Mouse (Mus musculus) gastrocnemius, postnatal 14 days (tissue): ENCODE data around the gene Hrc. TPM values are rescaled to one million over a fixed set of nuclear protein-coding genes. Genes with fewer than 3 reads are reported as not detected.

Experiments
- DNase-seq: peaks from one replicate; pipeline ENCODE4 v3.0.0; 2021; ENCODE audit warnings: mixed read lengths
- intact Hi-C: fragments of 180-260 bp; cut with DNase I; formaldehyde crosslinking; loops from one replicate; pipeline ENCODE4 v1.15.1; 2025; ENCODE audit warnings: low total_unique reads
- long read RNA-seq, 2 experiments: library from polyadenylated mRNA; stranded (forward); transcript quantifications; one replicate each; pipeline ENCODE4 v2.0.0; 2021
- total RNA-seq, 2 experiments: library from RNA; stranded (reverse); gene quantifications; 2 replicates each; pipeline ENCODE4 v1.2.3; 2021

Hrc gene
- 100 to 1,000 TPM; 711 to 744 TPM for total RNA-seq
- long read RNA-seq, experiment 1, transcript Hrc-201 (6 exons, 2,411 nt) = major isoform, 43 of 754 reads
- long read RNA-seq, experiment 1, partial matches to known transcripts = 700 of 754 reads
- long read RNA-seq, experiment 1, other reads (novel, unspliced or antisense) = 11 of 754 reads
- long read RNA-seq, experiment 2, transcript Hrc-201 (6 exons, 2,411 nt) = major isoform, 55 of 922 reads
- long read RNA-seq, experiment 2, partial matches to known transcripts = 853 of 922 reads
- long read RNA-seq, experiment 2, other reads (novel, unspliced or antisense) = 14 of 922 reads

DNA sequence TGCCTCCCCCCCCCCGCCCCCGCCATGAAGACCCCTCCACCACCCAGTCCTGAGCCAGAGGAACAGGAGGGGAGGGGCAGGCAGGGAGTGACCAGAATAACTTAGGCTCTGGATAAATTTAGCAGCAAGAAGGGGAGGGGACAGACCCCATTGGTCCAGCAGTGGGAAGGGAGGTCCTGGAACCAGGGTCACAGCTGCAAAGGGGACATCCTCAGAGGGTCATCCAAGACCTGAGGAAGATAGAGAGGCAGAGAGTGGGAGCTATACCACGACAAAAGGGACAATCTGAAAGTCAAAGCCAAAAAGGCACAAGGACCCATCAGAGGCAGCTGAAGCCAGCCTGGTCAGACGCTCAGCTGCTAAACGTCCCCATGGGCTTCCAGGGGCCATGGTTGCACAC is at the start of gene Hrc:
Gene Hrc, plus strand, starts transcription at position 235 of the 400 bp plus-strand sequence.
- peak; percentile 51 for DNase-seq

DNA sequence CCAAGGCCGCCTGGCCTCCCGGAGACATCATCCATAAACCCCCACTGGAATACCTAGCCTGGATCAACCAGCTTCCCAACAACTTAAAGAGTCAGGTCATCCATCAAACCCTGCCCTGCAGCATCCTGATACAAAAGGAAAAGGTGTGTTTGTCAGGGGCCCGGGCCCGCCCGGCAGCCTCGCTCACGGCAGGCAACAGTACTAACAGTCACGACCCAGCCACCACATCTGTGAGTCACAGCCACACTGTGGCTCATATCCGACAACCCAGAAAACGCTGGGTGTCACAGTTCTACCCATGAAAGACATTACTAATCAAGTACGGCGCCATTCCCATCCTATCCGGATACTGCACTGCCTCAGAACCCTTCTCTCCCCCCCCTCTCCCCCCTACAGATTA is 48.6 kb upstream of the Hrc start:
- intact Hi-C loops = no loop called here
- DNase-seq = no peak

More for the DNA sequence above, at the start of gene Hrc:
- intact Hi-C loops = no loop called here

DNA sequence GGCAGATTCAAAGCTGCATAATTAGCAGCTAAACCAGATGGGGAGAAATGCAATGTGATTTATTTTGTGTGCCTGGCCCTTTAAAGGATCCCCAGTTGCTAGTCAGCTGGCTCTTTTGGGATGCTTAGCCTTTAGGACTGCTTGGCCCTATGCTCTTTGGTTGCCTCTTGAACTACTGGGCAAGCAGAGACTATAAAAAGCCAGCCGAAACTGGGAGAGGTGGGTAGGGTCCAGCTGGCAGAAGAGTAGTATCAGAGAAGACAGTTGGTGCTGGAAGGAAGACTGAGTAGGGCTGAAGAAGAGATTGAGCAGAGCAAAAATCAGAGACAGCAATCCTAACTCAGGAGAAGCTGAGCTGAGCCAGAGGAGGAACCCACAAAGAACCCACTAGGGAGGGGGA is 38.5 kb upstream of the Hrc start:
- DNase-seq = no peak

DNA sequence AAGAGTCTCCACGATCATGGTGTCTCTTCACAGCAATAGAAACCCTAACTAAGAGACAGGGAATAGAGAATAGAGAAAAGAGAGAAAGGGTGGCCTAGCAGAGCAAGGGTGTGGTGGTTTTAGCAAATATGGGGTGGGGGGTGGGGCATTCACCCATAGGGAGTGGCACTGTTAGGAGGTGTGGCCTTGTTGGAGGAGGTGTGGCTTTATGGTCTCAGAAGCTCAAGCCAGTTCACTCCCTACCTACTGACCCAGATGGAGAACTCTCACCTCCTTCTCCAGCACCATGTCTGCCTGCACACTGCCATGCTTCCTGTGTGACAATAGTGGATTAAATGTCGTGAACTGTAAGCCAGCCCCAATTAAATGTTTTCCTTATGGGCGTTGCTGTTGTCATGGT is 37.5 kb upstream of the Hrc start:
- intact Hi-C loops = no loop called here
- DNase-seq = no peak

More for the DNA sequence above, 38.5 kb upstream of the Hrc start:
- intact Hi-C loops = no loop called here

DNA sequence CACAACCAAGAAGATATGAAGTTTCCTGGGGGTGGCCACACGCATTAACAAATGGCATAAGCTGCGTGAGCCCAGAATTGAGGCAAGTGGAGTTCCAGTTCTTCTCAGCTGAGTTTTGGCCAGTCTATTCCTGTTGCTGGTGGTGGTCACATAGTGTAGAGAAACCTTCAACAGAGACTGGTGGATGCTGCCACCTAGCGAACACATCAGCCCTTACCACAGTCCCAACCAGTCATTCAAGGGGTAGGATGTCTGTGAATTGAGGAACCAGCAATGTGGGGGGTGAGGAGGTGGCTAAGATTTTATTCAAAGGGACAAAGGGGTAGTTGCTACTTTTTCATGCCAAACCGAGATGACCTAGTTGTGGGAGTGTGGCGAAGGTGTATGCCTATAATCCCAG is 35.3 kb upstream of the Hrc start:
- peak; percentile 59 for DNase-seq
- intact Hi-C loops = loop anchor here (5.0 kb wide), 1 partner anchor 43 kb away; no protein-coding TSS in a partner anchor

DNA sequence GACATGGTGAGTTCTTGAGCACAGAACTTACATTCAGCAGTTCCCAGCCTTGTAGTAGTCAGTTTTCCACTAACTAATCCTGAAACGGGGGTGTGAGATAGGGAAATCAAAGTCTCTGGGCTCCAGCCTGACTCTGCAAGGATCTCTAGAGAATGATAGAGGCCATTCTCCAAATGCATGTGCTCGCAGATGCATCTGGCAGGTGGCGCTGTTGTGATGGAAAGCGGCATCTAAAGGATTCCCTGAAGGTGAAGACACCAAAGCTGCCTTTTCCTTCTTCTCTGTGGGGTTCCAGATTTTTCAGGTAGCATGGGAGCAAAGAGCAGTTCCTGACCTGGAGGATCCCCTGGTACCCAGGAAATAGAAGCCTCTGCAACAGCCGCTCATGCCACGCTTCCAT is 34.8 kb upstream of the Hrc start:
- peak; percentile 69 for DNase-seq
- intact Hi-C loops = loop anchor here (5.0 kb wide), 1 partner anchor 42 kb away; no protein-coding TSS in a partner anchor

DNA sequence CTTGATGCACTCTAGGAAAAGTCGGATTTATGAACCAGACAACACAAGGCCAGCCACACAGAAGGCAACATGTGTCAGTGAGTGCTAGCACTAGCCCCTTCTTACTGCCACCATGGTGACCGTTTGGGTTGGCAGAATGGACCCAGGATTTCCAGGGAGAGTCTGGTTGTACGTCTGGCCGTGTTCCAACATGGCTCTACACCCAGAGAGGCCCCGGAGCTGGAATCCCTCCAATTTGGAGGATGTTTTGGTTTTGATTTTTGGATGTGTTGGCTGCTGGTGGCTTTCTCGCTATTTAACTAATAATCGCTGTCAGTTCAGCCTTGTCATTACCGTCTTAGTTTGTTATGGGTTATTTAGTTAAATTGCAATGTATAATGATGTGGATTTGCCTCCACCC is 32.5 kb upstream of the Hrc start:
- DNase-seq = no peak
- intact Hi-C loops = loop anchor here (5.0 kb wide), 1 partner anchor 40 kb away; no protein-coding TSS in a partner anchor

DNA sequence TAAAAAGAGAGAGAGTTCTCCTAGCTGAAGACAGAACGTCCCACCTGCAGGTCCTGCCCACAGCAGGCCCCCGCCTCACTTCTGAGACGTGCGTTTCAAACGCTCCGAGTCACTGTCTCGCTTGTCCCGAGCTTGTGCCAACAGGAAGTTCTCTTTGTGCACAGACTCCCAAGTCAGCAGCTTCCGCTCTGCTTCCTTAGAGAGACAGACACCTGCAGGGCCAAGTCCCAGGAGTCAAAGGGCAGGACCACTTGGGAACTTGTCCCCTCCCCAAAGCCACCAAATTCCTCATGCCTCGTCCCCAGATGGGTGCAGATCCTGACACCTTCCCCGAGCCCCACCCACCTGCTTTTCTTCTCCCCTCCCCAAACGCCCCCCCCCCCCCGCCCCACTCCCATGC is 30.2 kb upstream of the Hrc start:
- DNase-seq = no peak
- intact Hi-C loops = loop anchor here (5.0 kb wide), 1 partner anchor 37 kb away; no protein-coding TSS in a partner anchor

DNA sequence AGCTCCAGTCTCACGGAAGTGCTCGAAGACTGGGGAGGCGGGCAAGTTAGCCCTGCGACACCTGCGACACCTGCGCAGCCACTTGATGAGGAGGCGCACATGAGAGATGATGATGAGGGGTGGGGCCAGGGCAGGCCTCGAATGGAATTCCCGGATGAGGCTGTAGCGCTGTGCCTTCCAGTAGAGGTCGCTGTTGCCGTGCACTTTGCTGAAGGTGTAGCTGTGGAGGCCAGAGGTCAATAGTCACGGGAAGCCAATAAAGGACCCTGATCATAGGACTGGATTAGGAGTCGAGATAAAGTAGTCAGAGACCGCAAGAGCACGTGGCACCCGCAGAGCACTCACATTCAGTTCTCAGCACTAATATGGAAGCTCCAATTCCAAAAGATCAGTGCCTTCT is 29.8 kb upstream of the Hrc start:
- DNase-seq = peak; percentile 61
- intact Hi-C loops = no loop called here

DNA sequence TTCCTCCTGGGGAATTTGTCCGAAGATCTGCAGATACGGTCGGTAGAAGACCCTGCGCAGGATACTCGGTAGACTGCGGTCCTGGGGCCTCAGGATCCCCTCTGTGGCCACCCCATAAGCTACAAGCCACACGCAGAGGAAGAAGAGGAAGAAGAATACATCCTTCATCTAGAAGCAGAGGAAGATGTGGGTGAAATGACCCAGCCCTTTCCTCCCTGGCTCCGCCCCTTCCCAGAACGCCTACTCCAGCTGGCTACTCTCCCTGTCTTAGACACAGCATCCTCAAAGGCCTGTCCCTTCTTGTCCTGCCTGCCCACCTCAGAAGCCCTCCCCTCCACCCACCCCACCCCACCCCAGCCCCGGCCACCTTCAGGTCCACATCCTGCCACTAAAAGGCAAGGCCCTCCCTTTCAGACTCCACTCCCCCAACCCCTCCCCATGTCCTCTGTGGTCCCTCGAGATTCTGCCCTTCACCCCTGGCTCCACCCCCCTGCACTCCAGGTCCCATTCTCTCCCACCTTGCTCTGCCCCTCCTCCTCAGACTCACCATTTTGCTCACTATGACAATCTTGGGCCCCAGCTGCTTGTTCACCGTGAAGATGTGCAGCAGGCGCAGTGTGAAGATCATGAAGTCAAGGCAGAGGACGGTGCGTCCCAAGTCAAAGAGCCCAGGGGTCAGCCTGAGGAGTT is 26.4 kb upstream of the Hrc start:
- intact Hi-C loops = no loop called here

DNA sequence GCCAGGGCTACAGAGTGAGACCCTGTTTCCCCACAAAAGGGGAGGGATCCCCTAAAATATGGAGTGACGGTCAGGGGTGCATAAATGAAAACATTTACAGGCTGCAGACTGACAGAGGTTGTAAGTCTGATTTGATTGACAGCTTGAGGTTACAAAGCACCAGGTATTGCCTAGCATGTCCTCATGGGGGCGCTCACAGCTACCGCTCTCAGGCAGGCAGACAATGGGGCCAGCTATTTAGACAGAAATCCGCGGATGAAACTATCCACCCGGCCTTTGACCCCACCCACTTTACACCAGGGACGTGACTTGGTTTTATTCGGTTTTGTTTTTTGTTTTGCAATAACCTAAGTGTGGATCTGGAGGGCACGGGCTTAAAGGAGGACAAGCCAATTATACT is 25.6 kb upstream of the Hrc start:
- peak; percentile 60 for DNase-seq
- intact Hi-C loops = no loop called here

More for the DNA sequence above, 26.4 kb upstream of the Hrc start:
- DNase-seq = no peak

DNA sequence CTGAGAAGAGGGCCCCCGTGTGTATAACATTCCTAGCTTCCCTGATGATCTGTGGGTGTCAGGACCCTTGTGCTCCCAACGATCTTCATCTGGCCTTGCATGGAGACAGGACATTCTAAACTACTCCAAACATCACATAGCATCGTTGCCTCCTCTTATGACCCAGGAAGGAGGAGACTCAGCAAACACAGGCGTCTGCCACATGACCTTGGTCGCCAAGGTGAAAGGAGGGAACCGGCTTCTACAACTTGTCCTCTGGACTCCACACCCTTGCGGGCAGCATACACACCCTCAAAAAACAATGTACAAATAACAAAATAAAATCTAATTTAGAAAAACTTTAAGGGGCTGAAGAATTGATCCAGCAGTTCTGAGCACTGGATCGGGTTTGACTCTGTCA is 23.1 kb upstream of the Hrc start:
- DNase-seq = no peak
- intact Hi-C loops = no loop called here

DNA sequence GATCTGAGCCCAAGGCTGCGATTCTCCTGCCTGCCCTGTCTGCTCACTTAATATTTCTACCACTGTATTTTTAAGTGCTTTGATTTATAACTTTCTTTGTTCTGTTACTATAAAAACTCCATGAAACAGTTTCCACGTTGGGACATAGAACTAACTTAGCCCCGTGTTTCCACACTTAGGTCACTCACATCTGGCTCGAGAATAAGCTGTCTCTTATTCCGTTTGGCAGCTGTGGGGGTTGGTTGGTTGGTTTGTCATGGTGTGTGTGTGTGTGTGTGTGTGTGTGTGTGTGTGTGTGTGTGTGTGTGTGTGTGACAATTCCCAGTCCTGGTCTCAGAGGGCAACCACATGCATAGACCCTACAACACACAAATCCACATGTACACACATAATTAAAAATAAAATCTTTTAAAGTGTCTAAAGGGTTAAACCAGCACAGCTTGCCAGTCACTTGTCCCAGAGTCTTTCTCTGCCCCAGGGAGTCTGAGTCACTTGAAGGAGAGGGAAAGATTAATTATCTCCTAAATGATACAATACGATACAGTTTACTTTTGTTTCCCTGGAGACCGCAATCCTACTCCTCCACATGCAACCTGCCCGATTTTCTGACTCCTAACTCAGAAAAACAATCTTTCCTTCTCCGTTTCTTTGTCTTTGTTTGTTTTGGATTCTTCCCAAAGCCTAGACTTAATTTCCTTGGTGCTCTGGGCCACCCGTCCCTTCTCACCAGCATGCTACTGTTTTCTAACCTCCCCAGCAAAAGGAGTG is 22.2 kb upstream of the Hrc start:
- no peak for DNase-seq
- intact Hi-C loops = no loop called here

DNA sequence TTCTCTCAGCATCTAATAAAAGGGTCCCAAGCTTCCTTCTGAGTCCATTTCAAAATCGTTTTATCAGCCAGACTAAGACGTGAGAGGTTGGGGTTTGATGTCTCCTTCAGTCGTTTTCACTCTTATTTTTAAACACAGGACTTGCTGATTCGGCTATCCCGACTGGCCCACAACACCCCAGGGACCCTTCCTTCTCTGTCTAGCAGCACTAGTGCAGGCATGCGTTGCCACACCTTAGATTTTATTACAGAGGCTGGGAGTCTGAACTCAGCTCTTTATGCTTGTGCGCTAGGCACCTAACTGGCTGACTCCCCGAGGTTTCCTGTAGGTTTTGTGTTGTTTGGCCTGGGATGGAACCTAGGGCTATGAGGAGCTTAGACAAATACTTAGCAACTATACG is 21.6 kb upstream of the Hrc start:
- DNase-seq = no peak
- intact Hi-C loops = no loop called here

DNA sequence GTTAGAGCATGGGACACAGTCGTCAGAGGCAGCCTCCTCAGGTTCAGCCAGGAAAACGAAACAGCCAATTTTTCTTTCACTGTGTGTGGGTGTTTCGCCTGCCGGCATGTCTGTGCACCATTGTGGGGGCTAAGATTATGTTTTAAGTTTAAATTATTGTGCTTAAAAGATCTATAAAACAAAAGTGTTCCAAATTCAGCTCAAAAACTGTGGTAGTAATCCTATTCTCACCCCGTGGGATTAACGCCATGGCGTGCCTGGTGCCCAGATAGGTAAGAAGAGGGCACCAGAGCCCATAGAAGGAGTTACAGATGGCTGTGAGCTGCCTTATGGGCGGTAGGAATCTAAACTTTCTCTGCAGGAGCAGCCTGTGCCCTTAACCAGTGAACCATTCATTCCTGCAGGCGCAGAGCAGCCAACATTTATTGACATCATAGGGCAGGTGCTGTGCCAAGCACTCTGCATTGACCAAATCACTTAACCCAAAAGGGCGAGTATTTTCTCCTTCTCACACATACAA is 19.8 kb upstream of the Hrc start:
- no peak for DNase-seq
- intact Hi-C loops = no loop called here

DNA sequence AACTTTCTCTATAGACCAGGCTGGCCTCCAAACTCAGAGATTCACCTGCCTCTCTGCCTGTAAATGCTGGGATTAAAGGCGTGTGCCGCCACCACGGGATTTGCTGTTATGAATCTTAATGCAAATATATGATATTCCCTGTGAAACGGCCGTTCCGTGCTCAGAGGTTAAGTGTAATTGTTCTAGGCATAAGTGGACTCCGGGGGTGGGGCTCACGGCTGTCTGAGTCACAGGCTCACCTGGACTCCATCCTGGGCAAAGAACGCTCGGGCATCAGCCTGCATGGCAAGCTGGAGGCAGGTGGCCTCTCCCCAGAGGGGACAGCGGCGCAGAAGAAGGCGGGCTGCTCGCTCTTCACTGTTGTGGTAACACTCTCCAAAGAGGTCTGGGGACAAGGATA is 18.6 kb upstream of the Hrc start:
- DNase-seq = no peak
- intact Hi-C loops = no loop called here

DNA sequence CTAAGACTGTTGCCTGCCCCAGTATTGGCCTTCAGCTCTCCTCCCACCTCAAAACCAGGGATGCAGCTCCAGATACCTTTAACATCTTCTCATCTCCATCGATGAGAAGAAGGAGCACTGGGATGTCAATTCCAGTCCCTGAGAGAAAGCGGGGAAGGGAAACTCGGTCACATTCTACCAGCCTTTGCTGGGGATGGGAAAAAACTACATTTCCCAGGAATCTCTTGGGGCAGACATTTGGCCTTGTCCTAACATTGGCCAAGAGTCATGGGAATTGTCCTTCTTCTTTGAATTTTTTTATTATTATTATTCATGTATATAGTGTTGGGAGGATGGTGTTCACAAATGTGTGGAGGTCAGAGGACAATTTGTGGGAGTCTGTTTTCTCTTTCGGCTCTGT is 12.8 kb upstream of the Hrc start:
- intact Hi-C loops = no loop called here
- DNase-seq = no peak

DNA sequence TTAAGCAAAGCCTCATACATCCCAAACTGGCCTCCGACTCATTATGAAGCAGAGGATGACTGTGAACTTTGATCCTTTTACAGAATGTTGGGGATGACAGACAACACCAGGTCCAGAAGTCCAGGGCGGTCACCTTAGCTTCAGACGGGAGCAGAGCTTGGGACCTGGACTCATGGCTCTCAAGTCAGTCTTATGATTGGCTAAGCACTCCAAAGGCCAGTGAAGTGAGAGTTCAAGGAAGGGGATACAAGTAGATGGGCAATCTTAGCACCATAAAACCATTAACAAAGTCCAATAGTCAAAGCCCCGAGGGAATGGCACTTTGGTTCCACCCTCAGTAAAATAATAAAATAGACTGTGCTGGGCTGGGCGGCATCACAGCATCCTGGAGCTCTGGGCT is 12.0 kb upstream of the Hrc start:
- no peak for DNase-seq
- intact Hi-C loops = no loop called here

DNA sequence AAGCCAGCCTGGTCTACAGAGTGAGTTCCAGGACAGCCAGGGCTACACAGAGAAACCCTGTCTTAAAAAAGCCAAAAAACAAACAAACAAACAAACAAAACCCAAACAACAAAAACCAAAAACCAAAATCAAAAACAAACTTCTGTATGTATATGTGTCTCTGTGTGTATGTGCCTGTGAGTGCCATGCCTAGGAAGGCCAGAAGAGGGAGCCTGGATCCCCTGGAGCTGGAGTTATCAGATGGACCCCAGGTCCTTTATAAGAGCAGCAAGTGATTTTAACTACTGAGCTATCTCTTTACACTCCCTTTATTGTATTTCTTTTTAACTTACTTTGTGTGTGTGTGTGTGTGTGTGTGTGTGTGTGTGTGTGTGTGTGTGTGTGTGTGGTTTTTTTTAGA is 9.3 kb upstream of the Hrc start:
- intact Hi-C loops = no loop called here
- DNase-seq = no peak

DNA sequence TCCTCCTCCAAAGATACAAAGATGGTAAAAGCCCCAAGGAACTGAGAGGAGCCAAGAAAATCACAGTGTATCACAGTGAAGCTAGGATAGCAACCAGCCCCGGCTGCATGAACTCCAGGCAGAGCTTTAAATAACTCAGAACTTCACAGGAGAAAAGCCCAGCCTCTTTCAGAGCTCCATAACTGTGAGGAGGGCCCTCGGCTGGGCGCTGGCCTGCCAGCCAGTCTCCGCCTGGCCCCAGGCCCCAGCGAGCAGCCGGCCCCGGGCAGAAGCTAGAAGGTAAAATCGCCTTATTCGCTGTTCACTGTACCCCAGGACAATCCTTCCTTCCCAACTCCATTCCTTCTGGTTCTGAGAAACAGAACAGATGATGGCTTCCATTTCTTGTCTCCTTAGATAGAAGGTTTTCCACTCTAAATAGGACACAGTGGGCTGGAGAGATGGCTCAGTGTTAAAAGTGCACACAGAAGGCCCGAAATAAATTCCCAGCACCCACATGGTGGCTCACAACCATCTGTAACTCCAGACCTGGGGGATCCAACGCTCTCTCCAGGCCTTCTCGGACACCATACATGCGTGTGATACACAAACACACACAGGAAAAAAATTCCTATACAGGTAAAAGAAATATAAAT is 6.1 kb upstream of the Hrc start:
- no peak for DNase-seq
- intact Hi-C loops = no loop called here
